Mouse (Mus musculus): ENCODE results near the gene Cst3. TPM values are rescaled to one million over a fixed set of nuclear protein-coding genes. Genes with fewer than 3 reads are reported as not detected.
A peak's percentile ranks its signal among the peaks of the same experiment; 100 is the strongest.

The Cst3 gene
- polyA plus RNA-seq, 1 experiment from 2014 or later: 654 TPM

GRCm38 (mm10) chr2:148851116-148851906, 24.2 kb downstream of the Cst3 start:
- H3K27me3 ChIP-seq: no peaks in the 10 kb centered on the region
- H3K4me2 ChIP-seq: peak overlapping the region; percentile 39; the same call in 1 of the 2 replicates
- H3K36me3 ChIP-seq: no peaks in the 10 kb centered on the region
- H3K4me3 ChIP-seq: no peak overlapping the region
- H3K4me1 ChIP-seq (replicated peaks): peaks cover under 1% of the 10 kb centered on the region
- H3K27ac ChIP-seq: no peak overlapping the region
- H3K9me3 ChIP-seq (replicated peaks): no peaks in the 10 kb centered on the region
- WGBS: 39% methylated on average over 8 of the region's 8 CpGs
- no peak overlapping the region for H3K9ac ChIP-seq
- ATAC-seq (replicated peaks; ENCODE audit: insufficient number of reproducible peaks, insufficient read depth, low FRiP score, low read depth): peak; percentile 39; the same call in 1 of the 2 replicates

DNA sequence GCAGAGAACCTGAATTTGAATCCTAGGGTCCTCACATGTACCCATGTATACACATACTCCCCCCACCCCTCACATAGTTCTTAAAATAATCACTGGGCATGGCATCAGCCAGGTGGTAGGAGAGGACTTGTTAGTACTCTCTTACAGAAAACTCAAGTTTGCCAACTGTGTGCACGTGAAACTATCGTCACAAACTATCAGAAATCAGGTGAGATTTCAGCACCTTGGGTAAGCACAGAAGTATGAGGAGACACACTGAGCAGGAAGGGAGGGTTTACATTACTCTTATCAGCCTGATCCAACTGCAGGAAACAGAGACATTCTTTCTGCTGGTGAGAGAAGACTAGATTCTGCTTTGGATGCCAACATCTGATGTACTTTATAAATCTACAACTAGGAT, 36.3 kb downstream of the Cst3 start:
- Histone ChIP-seq H3K4me2 (no peak overlapping the region), H3K9ac (no peak overlapping the region), H3K9me3 (replicated peaks) (no peaks in the 10 kb centered on the region), H3K27me3 (no peaks in the 10 kb centered on the region), H3K36me3 (no peaks in the 10 kb centered on the region), H3K27ac (no peak overlapping the region), H3K4me1 (replicated peaks) (no peaks in the 10 kb centered on the region), H3K4me3 (no peak overlapping the region)
- WGBS: 31% methylated on average over 2 of the region's 2 CpGs
- no peak for ATAC-seq (replicated peaks; ENCODE audit: insufficient number of reproducible peaks, insufficient read depth, low FRiP score, low read depth)

DNA sequence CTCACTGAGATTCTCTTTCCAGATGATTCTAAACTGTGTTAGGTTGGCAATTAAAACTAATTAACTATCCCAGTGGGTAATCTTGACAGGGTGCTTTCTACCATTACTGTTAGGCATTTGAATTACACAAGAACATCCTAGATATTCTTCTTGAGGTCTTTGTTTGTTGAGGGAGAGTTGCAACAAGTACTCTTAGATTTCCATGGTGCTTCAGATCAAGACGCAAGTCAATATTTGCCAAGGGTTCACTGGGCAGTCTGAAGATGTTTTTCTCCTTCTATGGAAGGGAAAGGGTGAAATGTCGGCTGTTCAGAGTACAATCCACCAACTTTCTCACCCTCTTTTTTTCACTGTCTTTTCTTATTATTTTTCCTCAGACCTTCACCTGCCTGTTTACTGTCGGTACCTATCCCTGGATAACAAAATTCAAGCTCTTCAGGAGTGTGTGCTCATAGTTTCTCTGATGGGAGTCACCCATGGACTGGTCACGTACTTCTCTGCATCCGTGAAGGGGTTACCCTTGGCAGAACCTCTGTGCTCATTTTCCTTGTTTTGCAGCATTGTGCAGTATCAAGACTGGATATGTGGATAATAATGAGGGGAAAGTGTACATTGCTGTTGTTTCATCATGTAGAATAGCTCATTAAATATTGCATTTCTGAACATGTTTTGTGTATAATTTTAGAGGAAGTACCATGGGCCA, 37.3 kb downstream of the Cst3 start:
- Histone ChIP-seq H3K4me3 (no peak overlapping the region), H3K9me3 (replicated peaks) (no peaks in the 10 kb centered on the region), H3K27me3 (no peaks in the 10 kb centered on the region), H3K9ac (no peak overlapping the region), H3K27ac (no peak overlapping the region), H3K4me2 (no peak overlapping the region), H3K36me3 (no peaks in the 10 kb centered on the region), H3K4me1 (replicated peaks) (no peaks in the 10 kb centered on the region)
- no peak for ATAC-seq (replicated peaks; ENCODE audit: insufficient number of reproducible peaks, insufficient read depth, low FRiP score, low read depth)
- WGBS: 73% methylated on average over 5 of the region's 5 CpGs

- Histone ChIP-seq H3K27ac (no peak within 1 kb of the TSS), H3K4me1 (replicated peaks) (no peaks in the 10 kb centered on the region), H3K9ac (no peak within 1 kb of the TSS), H3K9me3 (replicated peaks) (no peaks in the 10 kb centered on the region), H3K4me2 (no peak within 1 kb of the TSS), H3K36me3 (no peaks in the 10 kb centered on the region), H3K4me3 (no peak within 1 kb of the TSS), H3K27me3 (no peaks in the 10 kb centered on the region)
- ATAC-seq (replicated peaks; ENCODE audit: insufficient number of reproducible peaks, insufficient read depth, low FRiP score, low read depth): no peak
- WGBS: 57% methylated on average over 4 of the region's 4 CpGs
Measured at GRCm38 (mm10) chr2:148834912-148835311, 40.6 kb downstream of the Cst3 start, which contains the start of gene Cst9. Cst9 (plus strand) TSS chr2:148835147.

DNA sequence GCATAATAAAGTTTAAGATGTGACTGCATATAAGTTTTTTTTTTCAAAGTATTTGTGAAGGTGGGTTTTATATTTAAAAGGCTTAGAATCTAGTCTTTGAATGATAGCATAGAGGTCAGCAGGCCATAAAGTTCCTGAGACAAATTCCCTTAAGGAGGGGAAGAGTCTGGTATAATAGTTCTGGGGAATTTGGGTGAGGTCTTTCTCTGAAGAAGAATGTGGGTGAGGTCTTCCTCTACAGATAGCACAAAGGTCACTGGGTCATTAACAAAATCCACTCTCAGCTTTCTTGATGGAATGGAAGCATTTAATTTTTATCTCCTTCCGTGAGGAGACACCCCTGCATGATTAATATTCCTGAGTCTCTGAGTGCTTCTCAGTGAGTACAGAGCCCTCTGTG, 49.5 kb downstream of the Cst3 start:
- H3K9me3 ChIP-seq (replicated peaks): no peaks in the 10 kb centered on the region
- H3K4me1 ChIP-seq (replicated peaks): no peaks in the 10 kb centered on the region
- ATAC-seq (replicated peaks; ENCODE audit: insufficient number of reproducible peaks, insufficient read depth, low FRiP score, low read depth): no peak
- H3K4me2 ChIP-seq: no peak overlapping the region
- H3K9ac ChIP-seq: no peak overlapping the region
- no peaks in the 10 kb centered on the region for H3K27me3 ChIP-seq
- H3K4me3 ChIP-seq: no peak overlapping the region
- H3K36me3 ChIP-seq: no peaks in the 10 kb centered on the region
- H3K27ac ChIP-seq: no peak overlapping the region
- WGBS: 46% methylated on average over 1 of the region's 1 CpGs

Other genes with a start within 250 kb of the Cst3 start
- 41.0 and 50.5 TPM in 2 replicates for gene Nxt1, start 203.1 kb downstream of the Cst3 start, polyA plus RNA-seq (2015; fragmentation: Nextera tagmentation; extraction: Ambion mirVana)
- gene Gzf1, start 194.7 kb downstream of the Cst3 start, polyA plus RNA-seq (2015; fragmentation: Nextera tagmentation; extraction: Ambion mirVana): 14.3 and 15.1 TPM in 2 replicates
- gene Napb, start 143.2 kb downstream of the Cst3 start, polyA plus RNA-seq (2015; fragmentation: Nextera tagmentation; extraction: Ambion mirVana): 2.5 and 3.3 TPM in 2 replicates
- not detected in 2 replicates for gene Cstl1, start 125.3 kb downstream of the Cst3 start, polyA plus RNA-seq (2015; fragmentation: Nextera tagmentation; extraction: Ambion mirVana)
- not detected in 2 replicates for gene Cst11, start 104.2 kb downstream of the Cst3 start, polyA plus RNA-seq (2015; fragmentation: Nextera tagmentation; extraction: Ambion mirVana)
- not detected in 2 replicates for gene 8030411F24Rik, start 93.7 kb downstream of the Cst3 start, polyA plus RNA-seq (2015; fragmentation: Nextera tagmentation; extraction: Ambion mirVana)
- gene Cst12, start 86.3 kb downstream of the Cst3 start, polyA plus RNA-seq (2015; fragmentation: Nextera tagmentation; extraction: Ambion mirVana): not detected in 2 replicates
- gene Cst8, start 76.9 kb downstream of the Cst3 start, polyA plus RNA-seq (2015; fragmentation: Nextera tagmentation; extraction: Ambion mirVana): not detected in 2 replicates
- gene Cst13, start 55.6 kb downstream of the Cst3 start, polyA plus RNA-seq (2015; fragmentation: Nextera tagmentation; extraction: Ambion mirVana): not detected in 2 replicates
- 2.9 and 5.3 TPM in 2 replicates for gene Cst9, start 40.5 kb downstream of the Cst3 start, polyA plus RNA-seq (2015; fragmentation: Nextera tagmentation; extraction: Ambion mirVana)
- 0.49 and 0.53 TPM in 2 replicates for gene 9230104L09Rik, start 10.7 kb downstream of the Cst3 start, polyA plus RNA-seq (2015; fragmentation: Nextera tagmentation; extraction: Ambion mirVana)
- gene Gm1330, start 127.6 kb upstream of the Cst3 start, polyA plus RNA-seq (2015; fragmentation: Nextera tagmentation; extraction: Ambion mirVana): not detected in 2 replicates
- gene Gm10750, start 141.5 kb upstream of the Cst3 start, polyA plus RNA-seq (2015; fragmentation: Nextera tagmentation; extraction: Ambion mirVana): not detected in 2 replicates